Mouse (Mus musculus) thymus, postnatal 0 days (tissue): ENCODE measurements around the gene Slc31a2. TPM values are rescaled to one million over a fixed set of nuclear protein-coding genes. Genes with fewer than 3 reads are reported as not detected.

Experiments used
- DNase-seq: peaks from one replicate; pipeline ENCODE4 v3.0.0-alpha.2; 2015; ENCODE audit warnings: low spot score
- polyA plus RNA-seq: library from polyadenylated mRNA; unstranded; fragments of >200 nt; fragmentation: Nextera tagmentation; extraction: Ambion mirVana; gene quantifications from 2 replicates; pipeline ENCODE4 v1.2.1, GENCODE M21; 2015

Gene Slc31a2
- polyA plus RNA-seq, 1 experiment from 2014 or later: 10.7 TPM

GRCm38 (mm10) chr4:62281319-62281718 lies 19.0 kb downstream of the Slc31a2 start:
- DNase-seq: no peak

GRCm38 (mm10) chr4:62282969-62283368 lies 20.6 kb downstream of the Slc31a2 start:
- DNase-seq: no peak

GRCm38 (mm10) chr4:62285576-62285975 lies 23.2 kb downstream of the Slc31a2 start:
- DNase-seq: no peak

- peak; percentile 74 for DNase-seq
Observed at GRCm38 (mm10) chr4:62286257-62286991, 24.1 kb downstream of the Slc31a2 start.

GRCm38 (mm10) chr4:62286992-62287900 lies 24.9 kb downstream of the Slc31a2 start:
- DNase-seq: peak; percentile 18

- DNase-seq: no peak
Observed at GRCm38 (mm10) chr4:62289226-62289625, 26.9 kb downstream of the Slc31a2 start.

GRCm38 (mm10) chr4:62290816-62291505 lies 28.6 kb downstream of the Slc31a2 start:
- DNase-seq: no peak

GRCm38 (mm10) chr4:62292461-62293180 lies 30.3 kb downstream of the Slc31a2 start:
- DNase-seq: no peak

GRCm38 (mm10) chr4:62293219-62293861 lies 31.0 kb downstream of the Slc31a2 start:
- no peak for DNase-seq

GRCm38 (mm10) chr4:62294741-62295140 lies 32.4 kb downstream of the Slc31a2 start:
- DNase-seq: no peak

- DNase-seq: no peak
Observed at GRCm38 (mm10) chr4:62297280-62298130, 35.1 kb downstream of the Slc31a2 start.

GRCm38 (mm10) chr4:62300001-62300400 lies 37.6 kb downstream of the Slc31a2 start:
- no peak for DNase-seq

GRCm38 (mm10) chr4:62302795-62303194 lies 40.4 kb downstream of the Slc31a2 start:
- no peak for DNase-seq

- DNase-seq: no peak
Observed at GRCm38 (mm10) chr4:62303288-62303687, 40.9 kb downstream of the Slc31a2 start.

- no peak for DNase-seq
Observed at GRCm38 (mm10) chr4:62306301-62306700, 43.9 kb downstream of the Slc31a2 start.

GRCm38 (mm10) chr4:62306840-62307239 lies 44.5 kb downstream of the Slc31a2 start:
- DNase-seq: no peak

GRCm38 (mm10) chr4:62308406-62308805 lies 46.0 kb downstream of the Slc31a2 start:
- no peak for DNase-seq

GRCm38 (mm10) chr4:62312821-62313220 lies 50.5 kb downstream of the Slc31a2 start:
- DNase-seq: no peak

- DNase-seq: no peak
Observed at GRCm38 (mm10) chr4:62313641-62314211, 51.4 kb downstream of the Slc31a2 start.
